Mouse (Mus musculus) liver, embryonic 14.5 days (tissue): ENCODE data around the gene Cilp2. TPM values are rescaled to one million over a fixed set of nuclear protein-coding genes. Genes with fewer than 3 reads are reported as not detected.

ENCODE experiments used
- ATAC-seq: fragments of 200-750 bp; cut with Nextera tagmentation; 2 replicates; pipeline ENCODE4 v1.8.0; 2017; ENCODE audit warnings: moderate number of reproducible peaks, mild to moderate bottlenecking, moderate library complexity; ENCODE audit not compliant: insufficient read depth
- DNase-seq, 3 experiments: peaks; one replicate each; pipeline ENCODE4 v3.0.0-alpha.2; 2012 to 2013; ENCODE audit warnings: low read depth in 3 of 3, low spot score in 3 of 3
- H3K27ac ChIP-seq: fragments of 300-500 bp; sonication (generic); 2 replicates; pipeline ENCODE4 v1.5.1; 2014; ENCODE audit warnings: moderate library complexity, mild to moderate bottlenecking, control low read depth, inconsistent platforms
- H3K27me3 ChIP-seq: fragments of 300-500 bp; sonication (generic); 2 replicates; pipeline ENCODE4 v1.6.1; 2014; ENCODE audit warnings: mild to moderate bottlenecking, low read length, moderate library complexity; ENCODE audit not compliant: control insufficient read depth, insufficient read depth
- H3K36me3 ChIP-seq: fragments of 300-500 bp; sonication (generic); replicated peaks from 2 replicates; pipeline ENCODE4 v1.6.1; 2014; ENCODE audit warnings: low read depth; ENCODE audit not compliant: control insufficient read depth, insufficient read depth
- H3K4me1 ChIP-seq, 2 experiments: fragments of 200-500 bp in 1 of 2; fragments of 300-500 bp in 1 of 2; sonication (generic) in 1 of 2; replicated peaks; 2 replicates each; pipeline ENCODE4 v1.6.1; 2012 to 2014; ENCODE audit warnings: antibody characterized with exemption in 1 of 2, inconsistent platforms in 1 of 2, low read length in 1 of 2; ENCODE audit not compliant: control insufficient read depth in 2 of 2, insufficient read depth in 2 of 2
- H3K4me2 ChIP-seq: fragments of 300-500 bp; sonication (generic); 2 replicates; pipeline ENCODE4 v1.6.1; 2014; ENCODE audit warnings: low read depth, mild to moderate bottlenecking, control low read depth, moderate library complexity
- H3K4me3 ChIP-seq, 2 experiments: fragments of 200-500 bp in 1 of 2; fragments of 300-500 bp in 1 of 2; sonication (generic) in 1 of 2; 2 replicates each; pipeline ENCODE4 v1.5.1; 2012 to 2014; ENCODE audit warnings: low read depth in 2 of 2, low read length in 2 of 2, mild to moderate bottlenecking in 2 of 2, control low read depth in 1 of 2, inconsistent platforms in 1 of 2, moderate library complexity in 1 of 2; ENCODE audit not compliant: insufficient read depth in 1 of 2
- H3K9ac ChIP-seq: fragments of 300-500 bp; sonication (generic); replicated peaks from 2 replicates; pipeline ENCODE4 v1.6.1; 2014; ENCODE audit warnings: mild to moderate bottlenecking, control low read depth, moderate library complexity
- H3K9me3 ChIP-seq: fragments of 300-500 bp; sonication (generic); 2 replicates; pipeline ENCODE4 v1.6.1; 2016; ENCODE audit warnings: low read length, mixed read lengths; ENCODE audit not compliant: control insufficient read depth
- CTCF ChIP-seq: IDR thresholded peaks from 2 replicates; pipeline ENCODE4 v1.5.1; 2016; ENCODE audit warnings: antibody characterized with exemption, low read depth, control low read depth
- EP300 ChIP-seq: IDR thresholded peaks from 2 replicates; pipeline ENCODE4 v1.6.1; 2016; ENCODE audit warnings: antibody characterized with exemption, low read depth
- WGBS: fragments of 180-500 bp; shearing (Covaris S2); extraction: QIAGEN DNeasy Blood & Tissue Kit; methylation state at CpG from one replicate; pipeline ENCODE4 v1.1.7; 2014; ENCODE audit not compliant: insufficient replicate concordance; 5-methylcytosine and 5-hydroxymethylcytosine counted together
- polyA plus RNA-seq, 2 experiments: library from polyadenylated mRNA; depleted of rRNA in 1 of 2; stranded (reverse) in 1 of 2; unstranded in 1 of 2; fragments of >200 nt; fragmentation: Nextera tagmentation in 1 of 2; extraction: Ambion mirVana in 1 of 2; gene quantifications; 2 replicates each; pipeline versions ENCODE4 v1.2.1 to v1.2.3; 2012 to 2014

Gene Cilp2
- polyA plus RNA-seq, 2 experiments, result 0.03 TPM; not detected in 1

- no peak overlapping the region for H3K9ac ChIP-seq
- WGBS, result 72% methylated on average over 13 of the region's 13 CpGs
Observed at GRCm38 (mm10) chr8:69874654-69875053, 12.8 kb downstream of the Cilp2 start.

GRCm38 (mm10) chr8:69874155-69874554 lies 13.3 kb downstream of the Cilp2 start:
- TF ChIP-seq CTCF (peak; percentile 80), EP300 (no peak)
- WGBS, result 12% methylated on average over 9 of the region's 9 CpGs
- no peaks in the 10 kb centered on the region for H3K4me1 ChIP-seq
- H3K36me3 ChIP-seq, result no peaks in the 10 kb centered on the region
- no peak overlapping the region for H3K27ac ChIP-seq
- H3K27me3 ChIP-seq, result peaks cover 1% of the 10 kb centered on the region; the same call in 1 of the 2 replicates
- peak in 1 of 3 experiments; percentile 44 for DNase-seq
- H3K9ac ChIP-seq, result no peak overlapping the region
- no peaks in the 10 kb centered on the region for H3K9me3 ChIP-seq
- H3K4me3 ChIP-seq, result no peak overlapping the region
- H3K4me2 ChIP-seq, result no peak overlapping the region
- no peak for ATAC-seq

More at GRCm38 (mm10) chr8:69874654-69875053, 12.8 kb downstream of the Cilp2 start:
- Histone ChIP-seq H3K27ac (no peak overlapping the region), H3K27me3 (peaks cover 6% of the 10 kb centered on the region), H3K4me1 (no peaks in the 10 kb centered on the region), H3K36me3 (no peaks in the 10 kb centered on the region), H3K4me3 (no peak overlapping the region), H3K4me2 (no peak overlapping the region), H3K9me3 (no peaks in the 10 kb centered on the region)
- DNase-seq (no peak), ATAC-seq (no peak)
- TF ChIP-seq CTCF, result no peak
- TF ChIP-seq EP300, result no peak

- TF ChIP-seq EP300 (no peak), CTCF (no peak)
- ATAC-seq (no peak), DNase-seq (no peak)
- no peaks in the 10 kb centered on the region for H3K27me3 ChIP-seq
- no peaks in the 10 kb centered on the region for H3K9me3 ChIP-seq
- no peak overlapping the region for H3K9ac ChIP-seq
- 57% methylated on average over 6 of the region's 6 CpGs for WGBS
- H3K36me3 ChIP-seq, result no peaks in the 10 kb centered on the region
- no peak overlapping the region for H3K27ac ChIP-seq
- no peak overlapping the region for H3K4me2 ChIP-seq
- H3K4me3 ChIP-seq, result no peak overlapping the region
- H3K4me1 ChIP-seq, result no peaks in the 10 kb centered on the region
Observed at GRCm38 (mm10) chr8:69870907-69871306, 16.6 kb downstream of the Cilp2 start.

- H3K9ac ChIP-seq, result no peak overlapping the region
- H3K27me3 ChIP-seq, result no peaks in the 10 kb centered on the region
- WGBS, result 72% methylated on average over 11 of the region's 11 CpGs
- H3K9me3 ChIP-seq, result no peaks in the 10 kb centered on the region
- H3K4me3 ChIP-seq, result no peak overlapping the region
- H3K27ac ChIP-seq, result no peak overlapping the region
- ATAC-seq (no peak), DNase-seq (no peak)
- TF ChIP-seq EP300 (no peak), CTCF (no peak)
- no peak overlapping the region for H3K4me2 ChIP-seq
- no peaks in the 10 kb centered on the region for H3K4me1 ChIP-seq
- H3K36me3 ChIP-seq, result no peaks in the 10 kb centered on the region
Observed at GRCm38 (mm10) chr8:69870003-69870765, 17.3 kb downstream of the Cilp2 start.

- no peak for TF ChIP-seq EP300
- 71% methylated on average over 5 of the region's 5 CpGs for WGBS
- Histone ChIP-seq H3K9me3 (no peaks in the 10 kb centered on the region), H3K4me1 (peaks cover 2 to 9% of the 10 kb centered on the region in 2 experiments; a peak in 2 of 4 replicates), H3K4me3 (no peak overlapping the region), H3K27ac (no peak overlapping the region), H3K9ac (no peak overlapping the region), H3K36me3 (no peaks in the 10 kb centered on the region), H3K27me3 (no peaks in the 10 kb centered on the region), H3K4me2 (no peak overlapping the region)
- no peak for ATAC-seq
- DNase-seq, result no peak
Observed at GRCm38 (mm10) chr8:69867696-69868326, 19.7 kb downstream of the Cilp2 start.
